Mouse (Mus musculus) olfactory bulb, adult 2 months (tissue): Measurements from ENCODE around the gene Lgals1.

Experiments used
- CTCF ChIP-seq: fragments of 200-500 bp; IDR thresholded peaks from 2 replicates; pipeline ENCODE4 v1.5.1; 2012; ENCODE audit warnings: low read depth, mild to moderate bottlenecking, low read length, moderate library complexity; ENCODE audit not compliant: insufficient read depth
- POLR2A ChIP-seq: fragments of 200-500 bp; IDR thresholded peaks from 2 replicates; pipeline ENCODE4 v1.6.1; 2012; ENCODE audit warnings: mild to moderate bottlenecking, low read depth, low read length, moderate library complexity; ENCODE audit not compliant: insufficient read depth

- TF ChIP-seq CTCF = no peak
- TF ChIP-seq POLR2A = no peak
These were observed 51.2 kb downstream of the Lgals1 start for GRCm38 (mm10) chr15:78977676-78978159.
